Mouse (Mus musculus) cerebellum, adult 2 months (tissue): ENCODE data around the gene Aspscr1.

Experiments used
- CTCF ChIP-seq: fragments of 200-500 bp; IDR thresholded peaks from 2 replicates; pipeline ENCODE4 v1.5.1; 2011; ENCODE audit warnings: low read depth, mild to moderate bottlenecking, control low read depth, low read length, moderate library complexity, borderline replicate concordance; ENCODE audit not compliant: insufficient read depth
- POLR2A ChIP-seq: fragments of 200-500 bp; IDR thresholded peaks from 2 replicates; pipeline ENCODE4 v1.6.1; 2011; ENCODE audit warnings: low read length, control low read depth, borderline replicate concordance; ENCODE audit not compliant: insufficient read depth

DNA sequence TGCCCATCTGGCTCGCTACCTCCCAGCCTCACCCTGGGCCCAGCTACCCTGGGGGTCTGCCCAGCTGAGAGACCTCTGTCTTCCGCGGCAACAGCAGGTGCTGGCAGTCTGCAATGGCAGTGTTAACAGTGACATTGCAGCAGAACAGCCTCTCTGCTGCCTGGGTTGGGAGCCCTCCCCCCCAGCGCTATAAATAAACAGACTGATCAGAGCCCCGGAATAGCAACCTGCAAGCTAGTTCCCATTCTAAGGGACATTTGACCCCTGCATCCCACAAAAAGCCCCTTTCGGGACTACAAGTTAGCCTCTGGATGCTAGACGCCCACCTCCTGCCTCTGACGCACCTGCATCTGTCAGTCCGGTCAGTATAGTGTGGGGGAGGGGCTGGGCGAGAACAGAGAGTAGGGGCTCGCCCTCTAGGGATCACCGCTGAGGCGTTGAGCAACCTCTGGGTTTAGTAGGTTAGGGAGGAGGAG lies 24.7 kb upstream of the Aspscr1 start, which contains the start of gene Myadml2:
- no peak for TF ChIP-seq CTCF
- TF ChIP-seq POLR2A: no peak
